Mouse (Mus musculus): ENCODE data around the gene Txnrd3. TPM values are rescaled to one million over a fixed set of nuclear protein-coding genes. Genes with fewer than 3 reads are reported as not detected.

Txnrd3 gene
- total and polyA plus RNA-seq, 2 experiments from 2014 or later: 20.2 to 24.7 TPM

GRCm38 (mm10) chr6:89644271-89645075, 685 bp downstream of the Txnrd3 start:
- H3K4me1 ChIP-seq (ENCODE audit: insufficient read depth, low read length): no peaks in the 10 kb centered on the region
- WGBS: under 1% methylated on average over 40 of the region's 41 CpGs
- H3K27me3 ChIP-seq (ENCODE audit: insufficient read depth, low read length): no peaks in the 10 kb centered on the region
- peak overlapping the region; percentile 51 for H3K4me3 ChIP-seq (ENCODE audit: low read depth, low read length)
- H3K9ac ChIP-seq (replicated peaks; ENCODE audit: low read length, poor library complexity, severe bottlenecking): peak overlapping the region; percentile 71
- peak overlapping the region; percentile 70 for H3K4me2 ChIP-seq (ENCODE audit: low read depth, low read length, poor library complexity, severe bottlenecking)
- peak overlapping the region; percentile 85 for H3K27ac ChIP-seq (ENCODE audit: low read depth, low read length)
- H3K36me3 ChIP-seq (ENCODE audit: insufficient read depth, low read length): no peaks in the 10 kb centered on the region
- TF ChIP-seq CTCF (IDR thresholded peaks at IDR 0.05): no peak
- no peaks in the 10 kb centered on the region for H3K9me3 ChIP-seq (ENCODE audit: low read length)
- peak; percentile 92 for ATAC-seq (ENCODE audit: low FRiP score)
- DNase-seq (ENCODE audit: low spot score): peak; percentile 87

GRCm38 (mm10) chr6:89649897-89650296, 6.1 kb downstream of the Txnrd3 start:
- 94% methylated on average over 8 of the region's 8 CpGs for WGBS
- Histone ChIP-seq H3K4me1 (ENCODE audit: insufficient read depth, low read length) (no peaks in the 10 kb centered on the region), H3K9me3 (ENCODE audit: low read length) (no peaks in the 10 kb centered on the region), H3K9ac (replicated peaks; ENCODE audit: low read length, poor library complexity, severe bottlenecking) (no peak overlapping the region), H3K27ac (ENCODE audit: low read depth, low read length) (no peak overlapping the region), H3K4me3 (ENCODE audit: low read depth, low read length) (no peak overlapping the region), H3K4me2 (ENCODE audit: low read depth, low read length, poor library complexity, severe bottlenecking) (no peak overlapping the region), H3K36me3 (ENCODE audit: insufficient read depth, low read length) (peaks cover 9% of the 10 kb centered on the region), H3K27me3 (ENCODE audit: insufficient read depth, low read length) (no peaks in the 10 kb centered on the region)
- DNase-seq (ENCODE audit: low spot score) (no peak), ATAC-seq (ENCODE audit: low FRiP score) (no peak)
- TF ChIP-seq CTCF (IDR thresholded peaks at IDR 0.05): no peak

GRCm38 (mm10) chr6:89651770-89652169, 8.0 kb downstream of the Txnrd3 start:
- H3K4me3 ChIP-seq (ENCODE audit: low read depth, low read length): no peak overlapping the region
- DNase-seq (ENCODE audit: low spot score): no peak
- H3K27ac ChIP-seq (ENCODE audit: low read depth, low read length): no peak overlapping the region

GRCm38 (mm10) chr6:89655011-89655410, 11.2 kb downstream of the Txnrd3 start:
- H3K9me3 ChIP-seq (ENCODE audit: low read length): no peaks in the 10 kb centered on the region
- DNase-seq (ENCODE audit: low spot score): no peak
- H3K36me3 ChIP-seq (ENCODE audit: insufficient read depth, low read length): peaks cover 9% of the 10 kb centered on the region
- H3K4me2 ChIP-seq (ENCODE audit: low read depth, low read length, poor library complexity, severe bottlenecking): no peak overlapping the region
- TF ChIP-seq CTCF (IDR thresholded peaks at IDR 0.05): no peak
- no peak for ATAC-seq (ENCODE audit: low FRiP score)
- H3K9ac ChIP-seq (replicated peaks; ENCODE audit: low read length, poor library complexity, severe bottlenecking): no peak overlapping the region
- 91% methylated on average over 3 of the region's 3 CpGs for WGBS
- H3K27me3 ChIP-seq (ENCODE audit: insufficient read depth, low read length): no peaks in the 10 kb centered on the region
- H3K27ac ChIP-seq (ENCODE audit: low read depth, low read length): no peak overlapping the region
- H3K4me1 ChIP-seq (ENCODE audit: insufficient read depth, low read length): no peaks in the 10 kb centered on the region
- no peak overlapping the region for H3K4me3 ChIP-seq (ENCODE audit: low read depth, low read length)

More at GRCm38 (mm10) chr6:89651770-89652169, 8.0 kb downstream of the Txnrd3 start:
- no peak for ATAC-seq (ENCODE audit: low FRiP score)
- H3K9me3 ChIP-seq (ENCODE audit: low read length): no peaks in the 10 kb centered on the region
- TF ChIP-seq CTCF (IDR thresholded peaks at IDR 0.05): no peak
- no peak overlapping the region for H3K4me2 ChIP-seq (ENCODE audit: low read depth, low read length, poor library complexity, severe bottlenecking)
- H3K36me3 ChIP-seq (ENCODE audit: insufficient read depth, low read length): peaks cover 9% of the 10 kb centered on the region
- H3K4me1 ChIP-seq (ENCODE audit: insufficient read depth, low read length): no peaks in the 10 kb centered on the region
- H3K9ac ChIP-seq (replicated peaks; ENCODE audit: low read length, poor library complexity, severe bottlenecking): no peak overlapping the region
- H3K27me3 ChIP-seq (ENCODE audit: insufficient read depth, low read length): no peaks in the 10 kb centered on the region

DNA sequence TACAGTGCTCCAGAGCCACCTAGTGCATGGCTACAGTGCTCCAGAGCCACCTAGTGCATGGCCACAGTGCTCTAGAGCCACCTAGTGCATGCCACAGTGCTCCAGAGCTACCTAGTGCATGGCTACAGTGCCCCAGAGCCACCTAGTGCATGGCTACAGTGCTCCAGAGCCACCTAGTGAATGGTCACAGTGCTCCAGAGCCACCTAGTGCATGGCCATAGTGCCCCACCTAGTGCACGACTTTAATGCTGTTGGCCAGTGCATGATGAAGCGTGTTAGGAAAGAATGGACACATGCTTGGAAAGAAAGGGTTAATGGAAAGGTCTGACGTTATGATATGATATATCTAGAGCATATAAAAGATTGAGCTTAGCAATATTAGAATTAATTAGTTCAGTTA, 14.6 kb downstream of the Txnrd3 start:
- no peaks in the 10 kb centered on the region for H3K27me3 ChIP-seq (ENCODE audit: insufficient read depth, low read length)
- H3K4me2 ChIP-seq (ENCODE audit: low read depth, low read length, poor library complexity, severe bottlenecking): no peak overlapping the region
- no peak overlapping the region for H3K9ac ChIP-seq (replicated peaks; ENCODE audit: low read length, poor library complexity, severe bottlenecking)
- no peaks in the 10 kb centered on the region for H3K9me3 ChIP-seq (ENCODE audit: low read length)
- no peak overlapping the region for H3K4me3 ChIP-seq (ENCODE audit: low read depth, low read length)
- peaks cover 10% of the 10 kb centered on the region for H3K36me3 ChIP-seq (ENCODE audit: insufficient read depth, low read length)
- 77% methylated on average over 3 of the region's 3 CpGs for WGBS
- peak; percentile 54 for TF ChIP-seq CTCF (IDR thresholded peaks at IDR 0.05)
- no peak for ATAC-seq (ENCODE audit: low FRiP score)
- no peak overlapping the region for H3K27ac ChIP-seq (ENCODE audit: low read depth, low read length)
- no peaks in the 10 kb centered on the region for H3K4me1 ChIP-seq (ENCODE audit: insufficient read depth, low read length)
- no peak for DNase-seq (ENCODE audit: low spot score)

DNA sequence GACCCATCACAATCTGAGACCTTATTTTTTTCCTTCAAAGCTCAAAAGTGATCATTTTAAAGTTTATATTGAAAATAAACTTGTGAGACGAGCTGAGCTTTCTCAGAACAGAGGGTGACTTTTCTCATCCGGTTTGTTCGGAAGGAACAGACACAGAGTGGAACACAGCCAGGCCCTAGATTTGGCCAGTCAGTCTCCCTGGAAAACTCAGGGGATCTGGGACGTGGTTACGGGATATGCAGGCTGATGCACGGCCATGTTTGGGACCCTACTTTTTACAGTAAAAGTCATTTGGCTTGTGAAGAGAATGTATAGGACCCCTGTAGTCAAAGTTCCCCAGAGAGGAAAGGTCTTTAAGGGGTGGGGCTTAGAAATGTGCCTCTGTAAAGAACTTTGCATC, 15.1 kb downstream of the Txnrd3 start:
- no peak overlapping the region for H3K9ac ChIP-seq (replicated peaks; ENCODE audit: low read length, poor library complexity, severe bottlenecking)
- no peaks in the 10 kb centered on the region for H3K9me3 ChIP-seq (ENCODE audit: low read length)
- no peak overlapping the region for H3K4me2 ChIP-seq (ENCODE audit: low read depth, low read length, poor library complexity, severe bottlenecking)
- DNase-seq (ENCODE audit: low spot score) (no peak), ATAC-seq (ENCODE audit: low FRiP score) (no peak)
- H3K4me3 ChIP-seq (ENCODE audit: low read depth, low read length): no peak overlapping the region
- no peaks in the 10 kb centered on the region for H3K27me3 ChIP-seq (ENCODE audit: insufficient read depth, low read length)
- peaks cover 13% of the 10 kb centered on the region for H3K36me3 ChIP-seq (ENCODE audit: insufficient read depth, low read length)
- H3K4me1 ChIP-seq (ENCODE audit: insufficient read depth, low read length): no peaks in the 10 kb centered on the region
- no peak overlapping the region for H3K27ac ChIP-seq (ENCODE audit: low read depth, low read length)
- TF ChIP-seq CTCF (IDR thresholded peaks at IDR 0.05): no peak
- 82% methylated on average over 6 of the region's 6 CpGs for WGBS

Data from midbrain, postnatal 0 days (tissue).